Mouse (Mus musculus) cerebellum, postnatal 4 days (tissue): ENCODE results near the gene Ces2c.
"Not testable (repeated sequence)": the region's sequence is repeated elsewhere in the genome, so short reads cannot be mapped to it uniquely, and the experiment has no call there.

Experiments used
- DNase-seq, 2 experiments: peaks; one replicate each; pipeline ENCODE4 v3.0.0; 2022; ENCODE audit warnings: low spot score in 2 of 2, mixed read lengths in 1 of 2

Ces2c gene

GRCm38 (mm10) chr8:104846831-104847230, at the start of gene Ces2c:
Gene Ces2c (plus strand): TSS chr8:104847068.
- no peak for DNase-seq

- DNase-seq = no peak
Measured at GRCm38 (mm10) chr8:104799385-104799784, 47.5 kb upstream of the Ces2c start.

- DNase-seq = no peak
Measured at GRCm38 (mm10) chr8:104806127-104806526, 40.7 kb upstream of the Ces2c start.

- DNase-seq = no peak
Measured at GRCm38 (mm10) chr8:104808542-104809413, 38.1 kb upstream of the Ces2c start.

- DNase-seq = no peak
Measured at GRCm38 (mm10) chr8:104809436-104809835, 37.4 kb upstream of the Ces2c start.

- DNase-seq = no peak
Measured at GRCm38 (mm10) chr8:104826912-104827311, 20.0 kb upstream of the Ces2c start.

GRCm38 (mm10) chr8:104828221-104828620, 18.6 kb upstream of the Ces2c start:
- DNase-seq = no peak

- no peak for DNase-seq
Measured at GRCm38 (mm10) chr8:104831440-104831839, 15.4 kb upstream of the Ces2c start, which contains the start of gene Ces2b. Gene Ces2b (plus strand): TSS chr8:104831572.

GRCm38 (mm10) chr8:104841360-104842078, 5.3 kb upstream of the Ces2c start:
- DNase-seq = no peak

GRCm38 (mm10) chr8:104847741-104848462, 1.0 kb downstream of the Ces2c start:
- no peak for DNase-seq

- not testable (repeated sequence) for DNase-seq
Measured at GRCm38 (mm10) chr8:104866844-104867531, 20.1 kb downstream of the Ces2c start.

GRCm38 (mm10) chr8:104868876-104869275, 22.0 kb downstream of the Ces2c start:
- DNase-seq = not testable (repeated sequence)

- DNase-seq = not testable (repeated sequence)
Measured at GRCm38 (mm10) chr8:104886223-104886926, 39.5 kb downstream of the Ces2c start.

GRCm38 (mm10) chr8:104901746-104902145, 54.9 kb downstream of the Ces2c start:
- no peak for DNase-seq
